Mouse (Mus musculus) activated CD4-positive, CD25-positive, alpha-beta regulatory T cell, adult 4 months (primary cell): ENCODE measurements around the gene Ddx4. TPM values are rescaled to one million over a fixed set of nuclear protein-coding genes. Genes with fewer than 3 reads are reported as not detected.

ENCODE experiments used
- ATAC-seq: one replicate; pipeline ENCODE4 v1.8.0; 2017
- polyA plus RNA-seq, 2 experiments: library from polyadenylated mRNA; unstranded; fragments of 100-300 nt; shearing (Covaris generic); gene quantifications; one replicate each; pipeline ENCODE4 v1.2.1; 2017

Ddx4 gene
- polyA plus RNA-seq, 2 experiments from 2014 or later = not detected

DNA sequence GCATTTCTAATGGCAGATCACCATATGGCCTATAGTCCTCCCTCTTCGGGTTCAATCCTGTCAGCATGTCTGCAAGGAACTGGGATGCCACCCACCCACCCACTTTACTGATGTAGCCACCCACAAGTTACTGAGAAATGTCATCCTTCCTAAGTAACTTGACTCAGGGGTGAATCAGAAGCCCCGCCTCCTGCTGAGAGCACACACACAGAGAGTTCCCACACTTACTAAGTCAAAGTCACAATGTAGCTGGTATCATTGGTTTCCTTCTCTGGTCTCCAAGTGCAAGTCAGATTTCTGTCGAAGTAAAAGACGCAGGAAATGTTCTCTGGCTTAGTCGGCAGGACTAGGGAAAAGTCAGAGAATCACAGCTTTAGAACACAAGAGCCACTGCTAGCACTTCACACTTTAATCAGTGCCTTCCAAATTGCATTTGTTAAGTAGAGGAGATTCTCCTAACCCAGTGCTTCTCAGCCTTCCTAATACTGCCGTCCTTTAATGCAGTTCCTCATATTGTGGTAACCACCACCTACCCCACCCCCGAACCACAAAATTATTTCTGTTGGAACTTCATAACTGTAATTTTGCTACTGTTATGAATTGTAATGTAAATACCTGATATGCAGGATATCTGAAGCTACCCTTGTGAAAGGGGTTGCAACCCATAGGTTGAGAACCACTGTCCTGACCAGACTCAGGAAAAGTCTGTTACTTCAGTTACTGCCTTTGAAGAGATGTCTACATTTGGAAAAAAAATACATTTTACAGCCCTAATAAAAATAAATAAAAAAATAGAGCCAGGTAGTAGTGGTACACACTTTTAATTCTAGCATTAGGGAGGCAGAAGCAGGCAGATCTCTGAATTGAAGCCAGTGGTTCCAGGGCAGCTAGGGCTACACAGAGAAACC is 100.4 kb downstream of the Ddx4 start:
- ATAC-seq = no peak

Other genes starting within 250 kb of the Ddx4 start
- 10 to 100 TPM; 29.5 to 37.5 TPM for gene Il6st, start 188.4 kb downstream of the Ddx4 start, polyA plus RNA-seq
- under 1 TPM in 1 of 2 experiments, not detected in 1; 0.17 TPM for gene Il31ra, start 58.1 kb downstream of the Ddx4 start, polyA plus RNA-seq
- gene Slc38a9, start 8.3 kb upstream of the Ddx4 start, polyA plus RNA-seq = 10 to 100 TPM; 19.8 to 30.0 TPM
- gene Plpp1, start 148.3 kb upstream of the Ddx4 start, polyA plus RNA-seq = 1 to 10 TPM; 1.6 to 1.8 TPM